Mouse (Mus musculus): ENCODE measurements at regions not wholly inside any gene's neighbourhood (a gene's known extent, or its start where the extent isn't known, plus 50 kb on each side); places are given as distances from the start of the nearest gene placed in this dataset.

GRCm38 (mm10) chr7:95926119-95927039, 244.7 kb upstream of the Tenm4 start:
- in situ Hi-C loops (cut with MboI; ENCODE audit: unreplicated experiment in 2 of 2) = no loop called here

GRCm38 (mm10) chr7:95936599-95936998, 234.4 kb upstream of the Tenm4 start:
- in situ Hi-C loops (cut with MboI; ENCODE audit: unreplicated experiment in 2 of 2) = no loop called here

- in situ Hi-C loops (cut with MboI; ENCODE audit: unreplicated experiment in 2 of 2) = no loop called here
These were observed 227.6 kb upstream of the Tenm4 start for GRCm38 (mm10) chr7:95943420-95943819.

- in situ Hi-C loops (cut with MboI; ENCODE audit: unreplicated experiment in 2 of 2) = no loop called here
These were observed 218.7 kb upstream of the Tenm4 start for GRCm38 (mm10) chr7:95952395-95952794.

GRCm38 (mm10) chr7:95954511-95954910, 216.5 kb upstream of the Tenm4 start:
- in situ Hi-C loops (cut with MboI; ENCODE audit: unreplicated experiment in 2 of 2) = no loop called here

GRCm38 (mm10) chr7:95955119-95955518, 215.9 kb upstream of the Tenm4 start:
- in situ Hi-C loops (cut with MboI; ENCODE audit: unreplicated experiment in 2 of 2) = no loop called here

DNA sequence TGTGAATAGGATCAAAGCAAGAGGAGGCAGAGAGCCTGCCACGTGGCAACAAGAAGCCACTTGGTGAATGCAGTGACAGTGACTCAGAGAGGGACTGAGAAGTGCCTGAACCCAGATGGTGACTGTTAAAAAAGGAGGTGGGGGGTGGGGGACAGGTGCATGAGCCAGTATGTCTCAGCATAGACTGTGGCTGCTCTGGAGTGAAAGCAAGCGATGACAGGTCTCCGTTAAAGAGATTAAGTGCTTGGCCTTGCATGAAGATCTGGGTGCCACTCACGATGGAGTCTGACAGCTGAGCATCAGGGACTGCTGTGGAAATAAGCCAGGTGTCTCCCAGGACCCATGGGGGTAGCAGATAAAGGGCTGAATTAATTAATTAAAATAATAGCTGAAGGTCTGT, 212.0 kb upstream of the Tenm4 start:
- in situ Hi-C loops (cut with MboI; ENCODE audit: unreplicated experiment in 2 of 2) = no loop called here

DNA sequence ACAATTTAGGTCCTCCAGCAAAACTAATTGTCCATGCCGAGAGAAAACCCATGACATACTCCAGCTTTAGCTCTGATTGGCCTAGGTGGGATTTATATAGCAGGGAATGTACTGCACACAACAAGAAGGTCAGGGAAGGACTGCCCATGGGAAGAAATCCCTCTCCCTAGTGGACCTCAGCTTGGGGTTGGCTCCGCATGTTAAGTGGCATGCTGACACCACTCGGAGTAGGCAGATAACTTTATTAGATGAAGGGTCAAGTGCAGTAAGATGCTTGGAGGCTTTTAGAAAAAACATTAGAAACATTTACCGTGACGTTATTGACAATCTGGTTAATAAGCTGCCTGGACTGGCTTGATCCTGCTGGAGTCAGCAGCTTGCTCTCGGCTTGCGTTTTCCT, 199.2 kb upstream of the Tenm4 start:
- in situ Hi-C loops (cut with MboI; ENCODE audit: unreplicated experiment in 2 of 2) = no loop called here

- in situ Hi-C loops (cut with MboI; ENCODE audit: unreplicated experiment in 2 of 2) = no loop called here
These were observed 197.0 kb upstream of the Tenm4 start for GRCm38 (mm10) chr7:95974085-95974484.

DNA sequence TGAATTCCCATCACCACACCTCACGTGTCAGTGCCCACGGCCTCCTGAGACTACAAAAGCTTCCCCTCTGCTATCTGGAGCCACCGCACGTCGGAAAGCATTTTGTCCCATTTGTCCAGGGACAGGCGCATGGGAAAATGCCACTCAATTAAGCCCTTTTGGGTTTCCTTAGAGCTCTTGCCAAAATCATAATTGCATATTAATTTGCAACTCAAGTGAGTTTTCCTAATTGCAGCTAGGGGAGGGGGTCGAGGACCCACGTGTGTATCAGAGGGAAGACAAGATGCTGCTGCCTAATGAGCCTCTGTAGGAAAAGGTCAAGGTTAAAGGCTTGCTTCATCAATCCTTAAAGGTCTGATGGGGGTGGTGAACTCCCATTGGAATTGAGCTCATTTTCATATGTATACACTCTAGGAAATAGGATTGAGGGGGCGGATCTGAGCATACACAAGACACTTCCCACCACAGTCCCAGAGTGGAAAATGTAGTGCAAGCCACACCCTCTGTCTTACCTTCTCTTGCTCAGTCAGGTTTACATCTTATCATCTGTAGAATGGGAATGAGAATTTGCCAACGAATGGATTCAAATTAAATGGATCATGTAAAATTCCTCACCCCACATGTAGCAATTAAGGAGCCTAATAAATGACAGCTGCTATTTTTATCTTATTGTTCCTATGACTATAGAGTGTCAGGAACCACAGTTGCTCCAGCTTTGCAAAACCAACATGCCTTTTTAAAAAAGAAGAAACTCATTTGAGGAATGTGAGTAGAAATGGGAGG, 179.6 kb upstream of the Tenm4 start:
- in situ Hi-C loops (cut with MboI; ENCODE audit: unreplicated experiment in 2 of 2) = no loop called here

GRCm38 (mm10) chr7:95992033-95992516, 179.0 kb upstream of the Tenm4 start:
- in situ Hi-C loops (cut with MboI; ENCODE audit: unreplicated experiment in 2 of 2) = no loop called here

- in situ Hi-C loops (cut with MboI; ENCODE audit: unreplicated experiment in 2 of 2) = no loop called here
These were observed 178.5 kb upstream of the Tenm4 start for GRCm38 (mm10) chr7:95992521-95992920.

- in situ Hi-C loops (cut with MboI; ENCODE audit: unreplicated experiment in 2 of 2) = no loop called here
These were observed 173.9 kb upstream of the Tenm4 start for GRCm38 (mm10) chr7:95997190-95997589.

DNA sequence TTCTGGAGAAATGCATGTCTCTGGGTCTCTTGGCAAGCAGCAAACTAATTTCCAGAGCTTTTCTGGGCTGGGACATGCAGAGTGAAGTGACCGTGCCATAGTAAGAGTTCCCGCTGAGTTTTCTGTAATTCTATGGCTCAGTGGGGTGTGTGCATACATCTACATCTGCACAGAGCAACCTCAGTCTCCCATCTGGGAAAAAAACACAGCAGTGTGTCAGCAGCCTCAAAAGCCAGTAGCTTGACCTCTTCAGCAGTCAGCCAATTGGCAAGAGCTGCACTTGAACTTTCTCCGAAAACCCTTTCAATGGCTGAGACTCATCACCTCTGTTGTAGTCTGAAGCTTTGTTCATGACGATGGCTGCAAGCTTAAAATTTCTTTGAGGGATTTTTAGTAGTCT, 171.9 kb upstream of the Tenm4 start:
- in situ Hi-C loops (cut with MboI; ENCODE audit: unreplicated experiment in 2 of 2) = no loop called here

- in situ Hi-C loops (cut with MboI; ENCODE audit: unreplicated experiment in 2 of 2) = no loop called here
These were observed 168.6 kb upstream of the Tenm4 start for GRCm38 (mm10) chr7:96002401-96002800.

- in situ Hi-C loops (cut with MboI; ENCODE audit: unreplicated experiment in 2 of 2) = no loop called here
These were observed 164.7 kb upstream of the Tenm4 start for GRCm38 (mm10) chr7:96006299-96006698.

GRCm38 (mm10) chr7:96013008-96013407, 158.0 kb upstream of the Tenm4 start:
- in situ Hi-C loops (cut with MboI; ENCODE audit: unreplicated experiment in 2 of 2) = no loop called here

DNA sequence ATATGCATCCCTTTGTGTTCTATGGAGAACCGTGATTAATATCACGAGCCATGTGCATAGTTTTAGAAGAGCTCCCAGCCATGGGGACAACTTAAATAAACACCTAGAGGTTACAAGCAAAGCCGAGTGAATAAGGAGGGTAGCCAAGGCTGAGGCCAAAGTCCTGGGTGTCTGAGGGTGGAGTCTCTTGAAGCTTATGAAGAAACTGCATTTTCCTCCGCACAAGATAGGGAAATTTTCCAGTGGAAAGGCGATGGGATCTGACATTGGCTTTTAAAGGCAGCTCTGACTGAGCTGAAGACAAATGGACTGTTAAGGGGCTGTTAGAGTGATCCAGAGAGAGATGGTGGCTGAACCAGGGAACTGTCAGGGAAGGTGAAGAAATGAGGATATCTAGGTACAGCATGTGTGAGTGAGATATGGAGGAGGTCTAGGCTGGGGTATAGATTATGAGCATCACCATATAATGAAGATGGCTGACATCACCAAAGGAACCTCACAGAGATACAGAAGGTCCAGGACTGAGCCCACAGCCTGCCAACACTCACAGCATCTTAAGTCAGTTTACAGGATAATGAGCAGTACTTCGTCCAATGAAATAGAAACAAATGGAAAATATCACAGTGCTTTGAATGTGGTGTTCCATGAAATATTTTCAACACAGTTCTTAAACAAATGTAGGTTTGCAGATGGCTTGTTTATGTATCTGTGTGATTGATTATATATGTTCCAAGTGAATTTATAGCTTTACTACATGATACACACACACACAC, 153.7 kb upstream of the Tenm4 start:
- in situ Hi-C loops (cut with MboI; ENCODE audit: unreplicated experiment in 2 of 2) = no loop called here

- in situ Hi-C loops (cut with MboI; ENCODE audit: unreplicated experiment in 2 of 2) = no loop called here
These were observed 147.0 kb upstream of the Tenm4 start for GRCm38 (mm10) chr7:96024048-96024447.

GRCm38 (mm10) chr7:96026781-96027418, 144.1 kb upstream of the Tenm4 start:
- in situ Hi-C loops (cut with MboI; ENCODE audit: unreplicated experiment in 2 of 2) = no loop called here

Data from v-Abl transformed pro-B cells (cell line).